Mouse (Mus musculus) liver, embryonic 14.5 days (tissue): ENCODE results near the gene Arsb.

Experiments
- CTCF ChIP-seq: IDR thresholded peaks from 2 replicates; pipeline ENCODE4 v1.5.1; 2016; ENCODE audit warnings: antibody characterized with exemption, low read depth, control low read depth
- EP300 ChIP-seq: IDR thresholded peaks from 2 replicates; pipeline ENCODE4 v1.6.1; 2016; ENCODE audit warnings: antibody characterized with exemption, low read depth

- TF ChIP-seq EP300, result no peak
- TF ChIP-seq CTCF, result no peak
Observed at GRCm38 (mm10) chr13:93899378-93900256, 128.2 kb downstream of the Arsb start.
